Mouse (Mus musculus) CH12.LX (cell line): ENCODE data around the gene Gm10647. TPM values are rescaled to one million over a fixed set of nuclear protein-coding genes. Genes with fewer than 3 reads are reported as not detected.
"Not testable (repeated sequence)": the region's sequence is repeated elsewhere in the genome, so short reads cannot be mapped to it uniquely, and the experiment has no call there.

Experiments used
- DNase-seq: peaks from one replicate; pipeline ENCODE4 v3.0.0-alpha.2; 2013; ENCODE audit errors: extremely low read depth
- H3K27ac ChIP-seq: 2 replicates; pipeline ENCODE4 v1.5.1; 2012; ENCODE audit warnings: low read depth, mild to moderate bottlenecking, control low read depth, moderate library complexity; ENCODE audit not compliant: insufficient read depth
- H3K27me3 ChIP-seq: replicated peaks from 2 replicates; pipeline ENCODE3; 2012; ENCODE audit warnings: inconsistent platforms
- H3K36me3 ChIP-seq, 2 experiments: replicated peaks in 1 of 2; 2 replicates each; pipeline versions ENCODE3 to v1.6.1; 2012; ENCODE audit warnings: inconsistent platforms in 1 of 2, low read length in 1 of 2, mild to moderate bottlenecking in 1 of 2, mixed read lengths in 1 of 2, moderate library complexity in 1 of 2; ENCODE audit not compliant: control insufficient read depth in 1 of 2, insufficient read depth in 1 of 2
- H3K4me1 ChIP-seq, 2 experiments: 2 replicates each; pipeline ENCODE4 v1.6.1; 2012; ENCODE audit warnings: inconsistent platforms in 1 of 2, moderate library complexity in 1 of 2; ENCODE audit not compliant: insufficient read depth in 2 of 2, control insufficient read depth in 1 of 2
- H3K4me2 ChIP-seq: 2 replicates; pipeline ENCODE4 v1.6.1; 2012; ENCODE audit warnings: low read depth, mild to moderate bottlenecking, control low read depth; ENCODE audit not compliant: poor library complexity, insufficient read depth, severe bottlenecking
- H3K4me3 ChIP-seq, 3 experiments: fragments of 150-350 bp in 1 of 3; sonication (generic) in 1 of 3; replicated peaks in 1 of 3; 2 replicates each; pipeline versions ENCODE3 to v1.5.1; 2011 to 2012; ENCODE audit warnings: low read depth in 2 of 3, low read length in 2 of 3, mild to moderate bottlenecking in 2 of 3, moderate library complexity in 2 of 3, control low read depth in 1 of 3, improper control_type of control experiment in 1 of 3, inconsistent platforms in 1 of 3, mixed read lengths in 1 of 3; ENCODE audit not compliant: poor library complexity in 1 of 3
- H3K79me2 ChIP-seq: replicated peaks from 2 replicates; pipeline ENCODE4 v1.6.1; 2012; ENCODE audit warnings: mild to moderate bottlenecking, moderate library complexity; ENCODE audit not compliant: control insufficient read depth, poor library complexity, insufficient read depth, severe bottlenecking; ENCODE audit errors: extremely low read depth
- H3K9ac ChIP-seq: 2 replicates; pipeline ENCODE4 v1.6.1; 2012; ENCODE audit warnings: low read depth, mild to moderate bottlenecking, control low read depth, moderate library complexity; ENCODE audit not compliant: insufficient read depth
- H3K9me3 ChIP-seq: replicated peaks from 2 replicates; pipeline ENCODE3; 2012; ENCODE audit warnings: low read length, inconsistent platforms, mixed read lengths
- CHD2 ChIP-seq: IDR thresholded peaks from 2 replicates; pipeline ENCODE4 v1.6.1; 2011; ENCODE audit warnings: low read length, improper control_type of control experiment
- ELF1 ChIP-seq: IDR thresholded peaks from 2 replicates; pipeline ENCODE4 v1.6.1; 2014; ENCODE audit warnings: low read depth, mild to moderate bottlenecking, inconsistent platforms, low read length, improper control_type of control experiment
- EP300 ChIP-seq: IDR thresholded peaks from 2 replicates; pipeline ENCODE4 v1.6.1; 2011; ENCODE audit warnings: low read length, improper control_type of control experiment
- ETS1 ChIP-seq: conservative IDR thresholded peaks from 2 replicates; pipeline ENCODE4 v1.6.1; 2012; ENCODE audit warnings: low read depth, mild to moderate bottlenecking, inconsistent platforms, low read length, improper control_type of control experiment, moderate library complexity
- IRF4 ChIP-seq: IDR thresholded peaks from 2 replicates; pipeline ENCODE4 v1.6.1; 2014; ENCODE audit warnings: low read depth, mild to moderate bottlenecking, inconsistent platforms, low read length, improper control_type of control experiment
- MAFK ChIP-seq: IDR thresholded peaks from 2 replicates; pipeline ENCODE4 v1.6.1; 2011; ENCODE audit warnings: low read length, improper control_type of control experiment; ENCODE audit not compliant: insufficient replicate concordance
- MAX ChIP-seq: IDR thresholded peaks from 2 replicates; pipeline ENCODE4 v1.6.1; 2011; ENCODE audit warnings: low read length, improper control_type of control experiment
- MAZ ChIP-seq: IDR thresholded peaks from 2 replicates; pipeline ENCODE4 v1.6.1; 2012; ENCODE audit warnings: low read depth, mild to moderate bottlenecking, inconsistent platforms, low read length, improper control_type of control experiment, moderate library complexity
- MYC ChIP-seq: IDR thresholded peaks from 2 replicates; pipeline ENCODE4 v1.6.1; 2011; ENCODE audit warnings: low read depth, mild to moderate bottlenecking, improper control_type of control experiment, low read length
- NELFE ChIP-seq: IDR thresholded peaks from 2 replicates; pipeline ENCODE4 v1.6.1; 2011; ENCODE audit warnings: low read depth, low read length, improper control_type of control experiment
- NRF1 ChIP-seq: IDR thresholded peaks from 2 replicates; pipeline ENCODE4 v1.6.1; 2014; ENCODE audit warnings: low read depth, mild to moderate bottlenecking, inconsistent platforms, low read length, improper control_type of control experiment, moderate library complexity
- RCOR1 ChIP-seq: conservative IDR thresholded peaks from 2 replicates; pipeline ENCODE4 v1.6.1; 2012; ENCODE audit warnings: low read depth, mild to moderate bottlenecking, inconsistent platforms, low read length, improper control_type of control experiment
- SIN3A ChIP-seq: IDR thresholded peaks from 2 replicates; pipeline ENCODE4 v1.6.1; 2012; ENCODE audit warnings: low read length, improper control_type of control experiment, inconsistent platforms
- SMC3 ChIP-seq: IDR thresholded peaks from 2 replicates; pipeline ENCODE4 v1.6.1; 2011; ENCODE audit warnings: low read depth, low read length, improper control_type of control experiment
- TBP ChIP-seq: conservative IDR thresholded peaks from 2 replicates; pipeline ENCODE4 v1.6.1; 2011; ENCODE audit warnings: low read depth, low read length, improper control_type of control experiment
- USF1 ChIP-seq: IDR thresholded peaks from 2 replicates; pipeline ENCODE4 v1.6.1; 2014; ENCODE audit warnings: low read depth, mild to moderate bottlenecking, inconsistent platforms, low read length, improper control_type of control experiment
- USF2 ChIP-seq: conservative IDR thresholded peaks from 2 replicates; pipeline ENCODE4 v1.6.1; 2011; ENCODE audit warnings: low read depth, low read length, improper control_type of control experiment
- ZC3H11A ChIP-seq: IDR thresholded peaks from 2 replicates; pipeline ENCODE4 v1.6.1; 2012; ENCODE audit warnings: low read depth, mild to moderate bottlenecking, inconsistent platforms, low read length, improper control_type of control experiment
- ZKSCAN1 ChIP-seq: IDR thresholded peaks from 2 replicates; pipeline ENCODE4 v1.6.1; 2012; ENCODE audit warnings: low read depth, inconsistent platforms, low read length, improper control_type of control experiment, borderline replicate concordance
- ZNF384 ChIP-seq: IDR thresholded peaks from 2 replicates; pipeline ENCODE4 v1.6.1; 2012; ENCODE audit warnings: low read depth, low read length, improper control_type of control experiment, inconsistent platforms
- dilution Hi-C: fragments of 300-500 bp; cut with MboI; formaldehyde crosslinking; loops from 2 replicates; pipeline ENCODE4 v1.14.3; 2020; ENCODE audit warnings: low sequenced_read_pairs; ENCODE audit not compliant: extremely low pct_unique_long_range_greater_than_20kb, extremely low pct_ligation_motif_present
- in situ Hi-C: fragments of 300-500 bp; cut with MboI; formaldehyde crosslinking; loops from 3 replicates; pipeline ENCODE4 v1.14.3; 2019; ENCODE audit warnings: low sequenced_read_pairs, low pct_ligation_motif_present, low pct_unique_long_range_greater_than_20kb, mixed read lengths
- polyA plus RNA-seq: library from polyadenylated mRNA; unstranded; fragments of >175 nt; gene quantifications from 2 replicates; pipeline ENCODE4 v1.2.1, GENCODE M21; 2012; ENCODE audit warnings: low read depth; ENCODE audit not compliant: insufficient read length
- total RNA-seq, 2 experiments: library from RNA; depleted of rRNA; stranded (reverse); fragments of 300-350 nt in 1 of 2; fragments of >200 nt in 1 of 2; gene quantifications; 2 replicates each; pipeline ENCODE4 v1.2.3; 2012 to 2014

Gm10647 gene
- total and polyA plus RNA-seq, 3 experiments: not detected

DNA sequence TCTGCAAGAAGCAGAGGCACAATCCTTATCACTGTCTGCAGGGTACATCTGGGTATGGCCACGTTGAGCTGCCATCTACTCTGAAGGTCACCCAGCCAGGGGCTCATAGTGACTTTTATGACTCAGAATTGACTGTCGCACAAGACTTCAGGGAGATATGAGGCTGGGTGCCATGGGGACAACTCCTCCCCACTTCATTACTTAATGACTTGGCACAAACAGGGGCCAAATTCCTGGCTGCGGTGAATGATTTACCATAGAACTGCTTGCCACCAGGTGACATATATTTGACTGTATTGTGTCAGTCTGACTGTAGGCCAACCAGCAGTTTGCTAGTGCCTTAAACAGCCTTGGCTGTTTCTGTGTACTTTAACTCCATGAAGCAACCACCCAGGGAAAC lies 27.6 kb upstream of the Gm10647 start:
- DNase-seq: no peak
- H3K4me3 ChIP-seq: no peak overlapping the region
- dilution Hi-C loops (no loop called here), in situ Hi-C loops (no loop called here)
- no peaks in the 10 kb centered on the region for H3K27me3 ChIP-seq
- H3K4me2 ChIP-seq: no peak overlapping the region
- peaks cover 3 to 23% of the 10 kb centered on the region in 2 experiments for H3K36me3 ChIP-seq
- no peak overlapping the region for H3K27ac ChIP-seq
- H3K9ac ChIP-seq: no peak overlapping the region
- no peaks in the 10 kb centered on the region for H3K4me1 ChIP-seq
- peaks cover 2% of the 10 kb centered on the region for H3K9me3 ChIP-seq
- no peaks in the 10 kb centered on the region for H3K79me2 ChIP-seq
- no peak for TF ChIP-seq CHD2

DNA sequence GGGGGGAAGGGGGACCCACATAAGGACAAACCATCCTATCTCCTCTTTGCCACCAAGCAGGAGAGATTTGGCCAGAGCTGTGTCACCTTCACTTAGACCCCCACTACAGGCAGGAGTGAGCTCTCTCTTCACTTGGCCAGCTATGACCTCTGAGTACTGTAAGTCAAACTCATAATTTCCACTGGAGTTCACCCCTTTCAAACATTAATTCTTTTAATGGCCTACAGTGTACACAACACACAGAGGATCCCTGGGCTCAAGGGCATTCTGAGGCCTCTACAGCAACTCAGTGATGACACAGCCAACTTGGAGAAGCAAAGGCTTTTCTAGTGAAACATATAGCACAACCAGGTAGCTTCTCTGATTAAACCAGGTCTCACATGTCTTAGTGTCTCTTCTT lies 26.1 kb upstream of the Gm10647 start:
- H3K27ac ChIP-seq: no peak overlapping the region
- H3K4me2 ChIP-seq: no peak overlapping the region
- no peak for TF ChIP-seq ZNF384
- TF ChIP-seq ZC3H11A: no peak
- TF ChIP-seq TBP: no peak
- TF ChIP-seq USF1: no peak
- TF ChIP-seq MYC: no peak
- TF ChIP-seq RCOR1: no peak
- TF ChIP-seq ZKSCAN1: no peak
- TF ChIP-seq EP300: no peak
- TF ChIP-seq NRF1: no peak
- TF ChIP-seq SMC3: no peak
- no peak for TF ChIP-seq NELFE
- TF ChIP-seq MAZ: no peak
- no peak for TF ChIP-seq ETS1
- no peak for TF ChIP-seq IRF4
- TF ChIP-seq MAX: no peak
- no peak for TF ChIP-seq SIN3A
- TF ChIP-seq USF2: no peak
- no peak for TF ChIP-seq ELF1
- no peak for TF ChIP-seq MAFK
- no peak for DNase-seq
- H3K36me3 ChIP-seq: peaks cover 3 to 9% of the 10 kb centered on the region in 2 experiments
- in situ Hi-C loops: no loop called here
- H3K4me3 ChIP-seq: no peak overlapping the region
- dilution Hi-C loops: no loop called here
- no peak overlapping the region for H3K9ac ChIP-seq
- no peaks in the 10 kb centered on the region for H3K79me2 ChIP-seq
- no peaks in the 10 kb centered on the region for H3K27me3 ChIP-seq
- H3K4me1 ChIP-seq: no peaks in the 10 kb centered on the region
- peaks cover 2% of the 10 kb centered on the region for H3K9me3 ChIP-seq

GRCm38 (mm10) chr9:66784552-66784951 lies 12.3 kb upstream of the Gm10647 start:
- H3K9me3 ChIP-seq, H3K79me2 ChIP-seq, H3K4me1 ChIP-seq, H3K4me3 ChIP-seq, H3K4me2 ChIP-seq, H3K27me3 ChIP-seq, dilution Hi-C loops, H3K27ac ChIP-seq, H3K9ac ChIP-seq, H3K36me3 ChIP-seq, DNase-seq: not testable (repeated sequence)
- in situ Hi-C loops: loop anchor here (25.0 kb wide), 2 partner anchors 272 to 647 kb away; partner anchors contain the start of genes Ciao2a, Fbxl22 and Snx1
